Mouse (Mus musculus): ENCODE results near the gene Zbtb5.
"Not testable (repeated sequence)": the region's sequence is repeated elsewhere in the genome, so short reads cannot be mapped to it uniquely, and the experiment has no call there.

Gene Zbtb5

DNA sequence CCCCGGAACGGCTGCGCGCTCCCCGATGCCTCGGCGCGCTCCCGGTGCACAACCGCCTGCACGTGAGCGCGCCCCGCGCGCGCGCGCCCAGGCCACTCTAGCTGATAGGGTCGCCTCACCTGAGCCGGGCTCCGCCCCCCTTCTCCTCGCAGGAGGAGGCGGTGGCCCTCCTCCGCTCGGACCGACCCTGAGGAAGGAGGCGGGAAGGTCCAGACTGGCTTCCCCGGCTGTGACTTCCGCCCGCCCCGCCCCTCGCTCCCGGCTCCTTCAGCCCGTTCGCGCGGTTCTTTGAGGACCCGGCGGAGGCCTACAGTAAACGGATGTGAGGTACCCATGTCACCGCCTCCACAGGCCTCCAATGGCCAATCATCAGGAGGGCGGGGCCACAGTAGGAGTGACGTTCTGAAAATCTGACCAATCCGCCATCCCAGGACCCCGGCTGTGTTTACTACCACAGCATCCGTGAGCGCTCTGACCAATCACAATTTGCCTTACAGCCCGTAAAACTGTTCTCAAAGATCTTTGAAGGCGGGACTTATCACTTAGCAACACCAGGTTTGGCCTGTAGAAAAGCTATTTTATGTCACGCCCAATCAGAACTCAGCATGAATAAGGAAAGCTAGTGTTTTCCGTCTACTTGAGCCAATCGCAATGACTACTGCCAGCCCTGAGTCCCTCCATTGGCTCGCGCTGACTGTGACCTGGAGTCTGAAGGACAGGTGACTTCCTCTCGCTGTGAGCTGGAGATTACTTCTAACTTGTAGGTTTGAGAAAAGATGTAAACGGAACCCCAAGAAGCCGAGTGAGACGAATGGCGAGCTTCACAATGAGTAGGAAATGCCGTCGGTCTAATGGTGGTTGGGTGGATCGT lies at the start of gene Zbtb5:
Gene Zbtb5 (minus strand): TSS at position 308 of the 871 bp plus-strand sequence.
- DNase-seq (ENCODE audit: low spot score in 2 of 2), result peak; percentile 97 to 99

DNA sequence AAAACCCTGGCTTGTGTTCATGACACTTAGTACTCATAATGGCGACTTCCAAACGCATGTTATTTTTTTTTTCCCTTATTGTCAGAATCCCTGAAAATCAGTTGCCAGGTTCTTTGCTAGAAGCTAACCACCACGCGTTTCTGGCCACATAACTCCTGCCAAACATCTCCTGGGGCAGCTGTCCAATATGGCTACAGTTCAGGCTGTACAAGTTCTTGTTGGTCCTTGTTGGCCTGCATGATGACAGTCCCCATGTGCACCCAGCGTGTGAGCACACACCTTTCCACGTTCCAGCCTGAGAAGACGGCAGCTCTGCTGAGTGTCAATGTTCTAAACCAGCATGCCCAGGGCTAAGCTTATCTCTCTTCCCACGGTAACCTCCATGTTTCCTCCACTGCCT lies 43.2 kb upstream of the Zbtb5 start:
- DNase-seq (ENCODE audit: low spot score in 2 of 2), result no peak

DNA sequence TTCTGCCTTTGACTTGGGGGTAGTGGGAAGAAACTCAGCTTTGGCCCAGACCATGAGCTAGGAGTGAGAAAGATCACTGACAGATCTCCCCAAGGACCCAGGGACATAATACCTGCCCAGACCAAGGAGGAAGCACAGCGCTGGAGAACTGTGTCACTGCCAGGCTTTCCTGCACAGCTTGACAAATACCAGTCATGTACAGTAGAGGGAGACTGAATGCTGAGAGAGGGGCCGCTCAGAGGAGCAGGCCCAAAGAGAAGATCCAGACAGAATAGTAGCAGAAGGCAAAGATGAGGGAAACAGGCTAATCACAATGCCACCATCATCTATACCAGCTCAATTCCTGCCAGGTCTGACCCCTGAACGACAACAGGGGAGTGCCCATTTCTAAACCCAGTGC lies 42.6 kb upstream of the Zbtb5 start:
- DNase-seq (ENCODE audit: low spot score in 2 of 2), result no peak

DNA sequence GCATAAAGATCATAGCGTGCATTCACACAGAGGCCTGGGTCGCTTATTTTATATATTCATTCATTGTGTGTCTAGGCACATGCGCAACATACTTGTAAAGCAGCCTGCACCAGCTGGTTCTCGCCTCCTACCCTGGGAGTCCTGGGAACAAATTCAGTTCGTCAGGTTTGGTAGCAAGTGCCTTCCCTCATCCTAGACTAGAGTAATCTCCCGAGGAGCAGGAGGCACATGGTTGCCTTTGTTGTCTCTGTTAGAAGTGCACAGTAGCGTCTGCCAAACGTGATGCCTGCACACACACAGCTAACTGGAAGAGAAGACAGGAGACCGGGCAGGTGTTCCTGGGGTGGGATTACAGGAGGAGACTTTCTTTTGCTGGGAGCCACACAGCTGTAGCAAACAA lies 35.7 kb upstream of the Zbtb5 start:
- DNase-seq (ENCODE audit: low spot score in 2 of 2), result no peak

DNA sequence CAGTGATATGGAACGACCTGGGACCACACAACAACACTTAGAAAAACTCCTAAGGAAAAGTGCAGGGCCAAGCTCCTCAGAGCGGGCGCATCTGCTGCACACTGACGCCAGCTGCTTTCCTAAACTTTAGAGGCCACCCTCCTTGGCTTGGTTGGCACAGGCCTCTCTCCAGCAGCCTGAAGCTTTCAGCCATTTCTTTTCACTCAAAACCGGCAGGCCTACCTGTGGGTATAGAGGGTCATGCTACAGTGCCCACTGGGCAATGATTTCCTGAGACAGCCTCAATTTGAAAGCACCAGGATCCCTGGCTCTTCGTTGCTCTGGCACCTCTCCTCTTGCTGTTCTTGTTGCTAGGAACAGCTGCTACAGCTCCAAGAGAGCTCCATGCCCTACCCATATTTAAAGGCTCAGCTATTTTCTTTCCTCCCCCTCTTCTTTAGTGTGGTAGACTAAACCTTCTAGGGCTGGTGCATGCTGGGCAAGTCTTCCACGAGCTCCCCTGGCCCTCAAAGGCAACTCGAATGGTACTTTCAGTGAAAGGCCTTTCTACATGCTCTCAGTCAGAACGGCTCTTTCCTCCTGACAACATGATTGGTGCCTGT lies 35.2 kb upstream of the Zbtb5 start:
- DNase-seq (ENCODE audit: low spot score in 2 of 2), result no peak

DNA sequence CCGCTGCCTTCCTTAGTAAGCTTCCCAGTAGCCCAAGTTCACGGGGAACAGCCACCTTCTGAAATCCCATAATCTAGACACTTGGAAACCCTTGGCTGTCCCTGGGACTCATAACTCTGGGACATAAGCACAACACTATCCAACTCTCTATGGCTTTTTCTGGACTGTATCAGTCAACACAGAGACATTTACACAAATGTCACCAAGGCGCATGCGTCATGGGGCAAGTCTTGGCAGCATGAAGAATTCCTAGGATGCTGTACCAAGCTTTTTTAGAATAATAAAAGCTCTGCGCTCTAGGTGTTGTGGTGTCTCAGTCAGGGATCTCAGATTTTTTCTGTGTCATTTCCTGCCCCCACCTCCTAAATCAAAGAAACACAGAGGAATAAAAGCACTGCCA lies 34.5 kb upstream of the Zbtb5 start:
- DNase-seq (ENCODE audit: low spot score in 2 of 2), result no peak

DNA sequence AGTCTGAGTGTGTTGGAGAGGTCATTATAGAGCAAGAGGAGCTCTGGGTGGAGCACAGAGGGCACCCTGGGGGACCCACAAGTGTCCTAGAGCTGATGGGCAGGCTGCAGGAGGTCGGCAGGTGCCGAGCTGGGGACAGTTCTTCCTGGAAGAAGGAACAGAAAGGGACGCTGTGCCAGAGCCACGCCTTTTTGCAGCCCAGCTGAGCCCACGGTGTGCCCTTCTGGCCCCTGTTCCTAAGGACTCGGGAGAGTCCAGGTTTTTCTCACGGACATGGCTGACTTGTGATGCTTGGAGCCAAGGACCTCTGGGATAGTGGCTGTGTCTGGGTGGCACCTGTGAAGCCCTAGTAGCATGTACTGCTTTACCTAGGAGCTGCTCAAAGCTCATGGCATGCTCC lies 28.6 kb upstream of the Zbtb5 start:
- DNase-seq (ENCODE audit: low spot score in 2 of 2), result no peak

DNA sequence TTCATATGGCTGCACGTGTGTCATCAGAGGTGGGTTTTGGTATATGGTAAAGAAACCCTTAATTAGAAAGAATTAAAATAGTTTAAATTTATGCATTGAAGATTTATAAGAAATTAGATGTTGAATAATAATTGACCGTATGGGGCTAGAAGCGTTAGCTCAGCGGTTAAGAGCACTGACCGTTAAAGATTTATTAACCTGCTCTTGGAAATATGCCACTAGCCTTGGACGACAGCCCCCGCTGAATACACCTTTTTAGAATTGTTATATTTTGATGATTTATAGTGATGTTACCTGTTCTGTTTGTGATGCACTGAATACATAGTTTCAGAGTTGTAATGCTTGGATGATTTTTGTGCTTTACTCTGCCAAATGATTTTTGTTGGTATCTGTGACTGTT lies 27.3 kb upstream of the Zbtb5 start:
- DNase-seq (ENCODE audit: low spot score in 2 of 2), result not testable (repeated sequence)

DNA sequence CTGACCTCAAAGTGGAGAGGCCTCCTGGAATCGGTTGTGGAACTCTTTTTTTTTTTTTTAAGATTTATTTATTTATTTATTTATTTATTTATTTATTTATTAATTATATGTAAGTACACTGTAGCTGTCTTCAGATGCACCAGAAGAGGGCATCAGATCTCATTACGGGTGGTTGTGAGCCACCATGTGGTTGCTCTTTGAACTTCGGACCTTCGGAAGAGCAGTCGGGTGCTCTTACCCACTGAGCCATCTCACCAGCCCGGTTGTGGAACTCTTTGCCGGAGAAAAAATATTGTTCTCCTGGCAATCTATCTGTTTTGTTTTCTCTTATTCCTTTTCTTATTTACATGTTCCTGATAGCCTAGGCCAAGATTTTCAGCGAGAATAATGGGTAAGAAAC lies 26.7 kb upstream of the Zbtb5 start:
- DNase-seq (ENCODE audit: low spot score in 2 of 2), result peak in 1 of 2 experiments; percentile 34

DNA sequence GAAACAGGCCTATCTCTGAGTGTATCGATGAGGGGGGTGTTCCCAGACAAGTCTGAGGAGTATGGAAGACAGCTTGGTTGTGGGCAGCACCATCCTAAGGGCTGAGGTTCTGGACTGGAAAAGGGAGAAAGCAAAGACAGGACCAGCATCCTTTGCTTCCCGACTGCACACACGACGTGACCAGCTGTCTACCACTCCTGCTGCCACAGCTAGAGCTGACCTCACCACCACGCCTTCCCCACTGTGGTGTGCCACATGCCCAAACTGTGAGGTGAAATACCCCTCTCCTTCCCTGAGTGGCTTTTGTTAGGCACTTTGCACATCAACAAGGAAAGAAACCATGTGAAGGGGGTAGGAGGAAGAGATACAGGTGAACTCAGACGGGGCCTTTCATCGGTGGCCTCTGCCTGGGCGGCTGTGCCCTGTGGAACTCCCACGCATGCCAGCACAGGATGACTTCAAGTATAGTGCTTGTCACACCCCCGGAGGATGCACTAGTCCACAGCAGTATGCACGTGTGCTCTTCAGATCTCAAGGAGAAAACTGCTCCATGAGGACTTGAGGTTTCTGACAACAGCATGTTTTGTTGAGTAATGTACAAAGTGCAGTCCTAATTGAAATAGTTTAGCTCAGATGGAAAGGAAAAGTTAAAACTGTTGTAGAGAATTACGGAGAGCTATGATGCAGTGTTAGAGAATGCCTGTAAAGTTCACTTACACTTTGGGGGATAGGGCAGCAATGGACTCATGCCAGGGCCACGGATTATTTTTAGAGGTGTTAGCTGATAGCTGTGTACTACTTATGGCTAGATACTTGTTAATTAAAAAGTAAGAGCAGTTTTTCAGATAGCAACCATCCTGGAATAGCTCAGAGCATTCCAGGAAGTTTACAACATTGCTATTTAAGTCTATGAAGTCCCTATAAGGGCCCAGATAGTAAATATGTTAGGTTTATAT lies 25.5 kb upstream of the Zbtb5 start:
- no peak for DNase-seq (ENCODE audit: low spot score in 2 of 2)

DNA sequence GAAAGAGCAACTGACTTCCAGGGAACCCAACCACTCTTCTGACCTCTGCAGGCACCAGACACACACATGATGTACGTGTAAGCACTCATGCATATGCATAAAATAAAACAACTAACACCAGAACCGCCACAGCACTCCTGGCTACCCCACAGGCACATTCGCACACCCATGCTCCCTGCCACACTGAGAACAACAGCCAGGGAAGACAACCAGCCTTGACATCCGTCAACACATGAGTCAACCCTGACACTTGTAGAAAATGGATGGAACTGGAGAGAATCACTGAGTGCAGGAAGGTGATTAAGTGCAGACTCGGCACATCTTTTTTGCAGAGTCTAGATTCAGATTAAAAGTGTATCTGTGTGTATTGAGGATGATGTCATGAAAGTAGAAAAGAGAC lies 24.4 kb upstream of the Zbtb5 start:
- DNase-seq (ENCODE audit: low spot score in 2 of 2), result no peak

DNA sequence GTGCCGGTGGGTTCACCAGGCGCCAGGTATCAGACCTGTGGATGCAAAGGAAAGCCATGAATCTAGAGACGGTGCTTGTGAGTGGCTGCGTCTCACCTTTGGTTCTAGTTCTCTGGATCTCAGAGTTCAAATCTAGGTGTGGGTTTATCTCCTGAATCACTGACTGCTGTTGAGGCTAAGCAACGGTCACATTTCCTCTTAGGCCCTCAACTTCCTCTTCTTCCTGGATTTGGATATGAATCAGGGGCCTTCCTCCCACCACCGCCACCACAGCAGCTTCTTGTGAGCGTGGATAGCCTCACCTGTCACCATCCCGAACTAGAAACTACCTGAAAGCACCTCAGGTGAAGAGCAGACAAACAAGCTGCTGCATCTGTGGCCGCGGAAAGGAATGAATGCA lies 23.8 kb upstream of the Zbtb5 start:
- no peak for DNase-seq (ENCODE audit: low spot score in 2 of 2)

DNA sequence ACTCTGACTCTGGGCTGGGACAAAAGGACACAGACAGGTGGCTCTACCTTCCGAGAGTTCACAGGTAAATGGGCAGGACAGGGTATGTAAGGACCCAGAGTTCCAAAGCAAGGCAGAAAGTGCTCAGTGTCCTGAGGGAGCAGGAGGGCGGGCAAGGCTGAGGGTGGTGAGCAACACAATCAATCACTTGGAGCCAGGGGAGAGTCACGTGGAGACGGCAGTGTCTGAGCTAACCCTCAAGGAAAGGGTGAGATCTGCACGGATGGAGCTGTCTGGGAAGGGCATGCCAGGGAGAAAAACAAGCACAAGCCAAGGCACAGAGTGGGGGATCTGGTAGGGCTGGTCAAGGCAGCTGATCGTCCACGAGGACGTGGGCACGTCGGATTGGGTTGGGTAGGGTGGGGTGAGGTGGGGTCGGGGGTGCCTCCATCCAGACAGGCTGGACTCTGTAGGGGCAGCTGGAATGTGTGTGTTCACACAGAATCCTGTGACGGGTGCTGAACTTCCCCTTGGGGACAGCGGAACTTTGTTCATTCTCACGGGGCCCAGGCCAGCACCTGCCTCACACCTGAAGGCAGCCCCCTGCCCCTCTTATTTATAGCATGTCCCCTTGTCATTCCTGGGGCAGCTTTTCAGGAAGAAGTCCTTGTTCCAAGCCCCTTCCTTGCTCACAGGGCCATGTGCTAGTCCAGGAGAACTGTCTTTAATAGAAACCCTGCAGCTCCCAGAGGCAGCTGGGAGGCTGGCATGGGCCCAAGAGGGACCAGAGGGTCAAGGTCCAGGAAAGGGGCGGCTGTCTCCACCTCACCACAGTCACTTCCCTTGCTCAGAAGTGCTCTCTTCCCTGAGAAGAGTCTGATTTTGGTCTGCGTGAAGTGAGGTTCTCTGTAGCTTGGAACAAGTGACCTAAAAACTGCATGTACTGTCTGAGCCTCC lies 22.7 kb upstream of the Zbtb5 start:
- no peak for DNase-seq (ENCODE audit: low spot score in 2 of 2)

DNA sequence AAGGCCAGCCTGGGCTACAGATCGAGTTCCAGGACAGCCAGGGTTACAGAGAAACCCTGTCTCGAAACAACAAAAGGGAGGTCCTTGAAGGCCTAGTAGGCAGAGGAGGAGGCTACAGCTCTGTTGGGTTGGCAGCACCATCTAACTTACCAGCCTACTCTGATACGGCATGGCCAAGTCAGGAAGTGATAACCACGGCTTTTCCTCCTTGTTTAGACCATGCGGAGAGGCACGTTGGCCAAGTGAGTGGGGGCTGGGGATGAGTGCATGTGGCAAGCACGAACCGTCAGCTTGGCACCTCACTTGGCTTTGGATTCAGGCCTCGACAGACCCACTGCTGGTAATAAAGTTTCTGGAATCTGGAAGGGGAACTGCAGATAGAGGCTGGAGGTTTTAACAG lies 20.4 kb upstream of the Zbtb5 start:
- DNase-seq (ENCODE audit: low spot score in 2 of 2), result no peak

DNA sequence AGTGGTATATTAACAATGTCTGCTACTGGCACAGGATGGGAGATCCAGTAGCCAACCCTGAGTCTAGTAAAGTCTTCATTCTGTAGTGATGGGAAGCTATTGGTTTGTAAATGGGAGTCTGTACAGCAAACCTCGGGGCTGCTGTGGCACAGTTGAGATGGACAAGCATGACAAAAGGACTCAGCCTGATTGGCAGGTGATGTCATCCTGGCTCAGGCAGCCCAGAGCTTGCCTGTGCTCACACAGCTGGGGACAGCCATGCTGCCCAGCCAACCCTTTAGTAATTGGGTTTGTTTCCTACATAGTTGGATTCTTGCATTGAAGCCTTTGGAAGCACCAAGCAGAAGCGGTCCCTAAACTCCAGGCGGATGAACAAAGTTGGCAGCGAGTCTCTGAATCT lies 14.2 kb upstream of the Zbtb5 start:
- no peak for DNase-seq (ENCODE audit: low spot score in 2 of 2)

DNA sequence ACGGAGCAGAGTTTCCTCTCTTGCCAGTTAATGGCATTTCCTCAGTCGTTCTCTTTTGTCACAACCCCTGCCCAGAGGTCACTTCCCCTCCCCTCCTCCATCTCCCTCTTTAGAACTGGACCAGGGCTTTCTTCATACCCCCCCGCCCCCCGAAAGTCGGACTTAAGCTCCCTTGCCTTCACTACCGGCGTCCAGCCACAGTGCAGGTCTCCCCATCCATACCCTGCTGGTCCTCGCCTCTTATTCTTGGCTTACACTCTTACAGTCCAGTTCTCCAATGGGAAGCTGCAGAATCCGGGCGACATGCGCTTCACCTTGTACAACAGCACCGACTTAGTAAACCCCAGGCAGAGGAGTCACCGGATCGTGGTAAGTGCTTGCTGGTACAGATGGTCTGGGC lies 6.8 kb upstream of the Zbtb5 start:
- DNase-seq (ENCODE audit: low spot score in 2 of 2), result no peak

DNA sequence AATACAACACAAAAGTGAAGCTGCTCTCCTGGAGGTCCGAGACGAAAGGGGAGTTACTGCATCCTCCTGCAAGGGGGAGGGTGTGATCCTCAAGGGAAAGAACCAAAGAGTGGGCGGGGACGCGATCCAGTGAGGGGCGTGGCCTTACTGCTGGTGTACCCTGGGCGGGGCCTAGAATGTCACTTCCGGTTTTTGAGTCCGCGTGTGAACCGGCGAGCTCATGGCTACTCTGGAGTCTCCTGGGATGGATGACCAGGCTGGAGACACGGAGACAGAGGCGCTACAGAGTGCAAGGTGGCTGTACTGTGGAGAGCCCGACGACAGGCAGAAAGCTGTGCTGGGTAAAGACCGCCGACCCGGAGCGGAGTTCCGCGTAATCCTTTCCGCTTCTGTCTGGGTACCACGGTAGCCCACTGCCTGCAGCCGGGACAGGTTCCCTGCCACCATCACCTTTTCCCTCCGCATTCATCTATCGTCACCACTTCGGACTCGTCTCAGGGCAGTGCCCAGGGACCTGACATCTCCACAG lies 6.3 kb upstream of the Zbtb5 start, which contains the start of gene Polr1e:
Gene Polr1e (plus strand): TSS at position 132 of the 529 bp plus-strand sequence.
- DNase-seq (ENCODE audit: low spot score in 2 of 2), result peak; percentile 91 to 97

DNA sequence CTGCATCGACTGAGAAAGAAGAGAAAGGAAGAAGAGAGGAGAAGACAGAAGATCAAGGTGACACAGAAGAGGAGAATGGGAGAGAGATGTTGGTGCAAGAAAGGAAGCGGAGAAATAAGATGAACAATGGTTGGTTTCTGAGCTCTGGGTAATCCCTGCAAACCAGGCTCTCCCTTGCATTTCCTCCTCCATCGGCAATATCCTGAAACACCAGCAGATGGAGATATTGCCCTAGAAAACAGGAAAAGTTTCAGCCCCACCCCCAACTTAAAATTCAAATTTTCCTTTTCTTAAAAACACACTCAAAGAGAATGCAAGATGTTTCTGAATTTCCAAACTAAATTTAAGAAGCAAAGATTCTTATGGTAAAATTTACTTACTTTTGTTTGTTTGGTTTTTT lies 3.4 kb upstream of the Zbtb5 start:
- DNase-seq (ENCODE audit: low spot score in 2 of 2), result peak in 1 of 2 experiments; percentile 58

DNA sequence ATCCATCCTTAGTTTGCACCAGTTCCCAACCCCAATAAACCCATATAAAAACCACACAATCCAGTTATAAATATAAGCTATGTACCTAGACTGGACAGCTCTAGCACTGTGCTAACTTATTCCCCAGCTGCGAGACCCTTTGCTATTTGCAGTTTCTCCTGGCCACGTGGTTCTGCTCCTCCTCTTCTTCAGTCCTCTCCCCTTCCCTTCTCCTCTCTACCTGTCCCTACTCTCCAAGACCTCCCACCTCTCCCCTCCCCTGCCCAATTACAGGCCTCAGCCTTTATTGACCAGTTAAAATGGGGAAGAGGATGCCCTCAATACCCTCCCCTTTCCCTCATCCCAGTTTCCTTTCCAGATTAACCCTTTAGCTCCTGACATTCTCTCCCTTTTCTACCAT lies 1.3 kb upstream of the Zbtb5 start:
- no peak for DNase-seq (ENCODE audit: low spot score in 2 of 2)

DNA sequence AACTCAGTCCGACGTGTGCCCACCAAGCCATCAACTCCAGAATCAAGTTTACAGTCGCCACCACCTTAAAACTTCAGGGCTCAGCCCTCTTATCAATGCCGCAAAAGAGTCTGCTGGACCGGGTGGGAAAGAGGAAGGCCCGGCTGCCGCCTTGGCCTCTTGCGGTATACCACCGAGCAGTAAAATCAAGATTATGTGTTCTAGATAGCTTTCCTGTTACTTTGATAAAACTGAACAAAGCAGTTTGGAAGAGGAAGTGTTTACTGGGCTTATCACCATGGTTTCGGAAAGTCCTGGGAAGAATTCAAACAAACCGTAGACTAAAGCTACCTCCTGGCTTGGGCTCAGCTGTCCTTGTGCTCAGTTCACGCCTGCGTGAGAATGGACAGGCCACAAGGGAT lies 819 bp upstream of the Zbtb5 start:
- DNase-seq (ENCODE audit: low spot score in 2 of 2), result no peak

DNA sequence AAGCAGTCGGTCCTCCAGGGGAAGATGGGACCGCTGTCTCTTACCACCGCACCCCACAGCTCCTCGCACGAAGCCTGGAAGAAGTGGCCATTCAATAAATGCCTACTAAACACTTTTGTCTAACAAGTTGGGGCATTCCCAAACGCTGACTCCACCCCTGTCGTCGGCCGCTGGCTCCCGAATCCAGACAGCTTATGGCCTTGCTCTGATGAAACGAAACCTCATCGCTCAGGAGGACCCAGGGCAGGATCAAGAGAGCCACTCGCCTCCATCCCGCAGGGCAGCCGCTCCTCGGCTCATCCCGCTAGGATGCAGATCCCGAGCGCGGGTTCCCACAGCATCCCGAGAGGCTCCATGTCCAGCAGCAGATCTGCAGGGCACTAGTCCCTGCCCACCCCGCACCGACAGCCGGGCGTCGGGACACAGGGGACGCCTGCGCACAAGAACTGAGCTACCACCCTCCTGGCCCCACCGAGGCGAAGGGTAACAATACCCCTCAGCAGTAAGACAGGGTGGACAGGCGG lies 569 bp downstream of the Zbtb5 start:
- peak in 1 of 2 experiments; percentile 76 for DNase-seq (ENCODE audit: low spot score in 2 of 2)

All from spleen, postnatal 10 days (tissue).